Mouse (Mus musculus) liver, postnatal 0 days (tissue): ENCODE data around the gene Sdsl. TPM values are rescaled to one million over a fixed set of nuclear protein-coding genes. Genes with fewer than 3 reads are reported as not detected.

Source experiments
- ATAC-seq: fragments of 200-750 bp; cut with Nextera tagmentation; 2 replicates; pipeline ENCODE4 v1.8.0; 2017; ENCODE audit warnings: mild to moderate bottlenecking, moderate library complexity
- DNase-seq: peaks from one replicate; pipeline ENCODE4 v3.0.0-alpha.2; 2016
- H3K27ac ChIP-seq: fragments of 300-500 bp; sonication (generic); 2 replicates; pipeline ENCODE4 v1.5.1; 2014; ENCODE audit warnings: antibody characterized with exemption, moderate library complexity, mild to moderate bottlenecking, low read depth
- H3K27me3 ChIP-seq: fragments of 300-500 bp; sonication (generic); 2 replicates; pipeline ENCODE4 v1.6.1; 2014; ENCODE audit warnings: low read length, control low read depth, mixed read lengths; ENCODE audit not compliant: insufficient read depth
- H3K36me3 ChIP-seq: fragments of 300-500 bp; sonication (generic); replicated peaks from 2 replicates; pipeline ENCODE4 v1.6.1; 2014; ENCODE audit warnings: mild to moderate bottlenecking, control low read depth, low read length, moderate library complexity, mixed read lengths; ENCODE audit not compliant: insufficient read depth
- H3K4me1 ChIP-seq: fragments of 300-500 bp; sonication (generic); 2 replicates; pipeline ENCODE4 v1.6.1; 2014; ENCODE audit warnings: antibody characterized with exemption, mild to moderate bottlenecking, control low read depth; ENCODE audit not compliant: insufficient read depth
- H3K4me2 ChIP-seq: fragments of 300-500 bp; sonication (generic); 2 replicates; pipeline ENCODE4 v1.6.1; 2014; ENCODE audit warnings: low read depth, mild to moderate bottlenecking, low read length, moderate library complexity, mixed read lengths
- H3K4me3 ChIP-seq: fragments of 300-500 bp; sonication (generic); 2 replicates; pipeline ENCODE4 v1.5.1; 2014; ENCODE audit warnings: low read depth, low read length
- H3K9ac ChIP-seq: fragments of 300-500 bp; sonication (generic); replicated peaks from 2 replicates; pipeline ENCODE4 v1.6.1; 2014; ENCODE audit warnings: mild to moderate bottlenecking, moderate library complexity
- H3K9me3 ChIP-seq: fragments of 300-500 bp; sonication (generic); 2 replicates; pipeline ENCODE4 v1.6.1; 2016; ENCODE audit warnings: mild to moderate bottlenecking, control low read depth, low read length, mixed read lengths
- CTCF ChIP-seq: sonication (generic); IDR thresholded peaks from 2 replicates; pipeline ENCODE4 v1.5.1; 2016; ENCODE audit warnings: antibody characterized with exemption, low read depth
- EP300 ChIP-seq: IDR thresholded peaks from 2 replicates; pipeline ENCODE4 v1.6.1; 2016; ENCODE audit warnings: antibody characterized with exemption, low read depth, mild to moderate bottlenecking
- WGBS: fragments of 180-500 bp; shearing (Covaris S2); extraction: QIAGEN DNeasy Blood & Tissue Kit; methylation state at CpG from one replicate; pipeline ENCODE4 v1.1.7; 2014; ENCODE audit not compliant: insufficient replicate concordance; 5-methylcytosine and 5-hydroxymethylcytosine counted together
- polyA plus RNA-seq: library from polyadenylated mRNA; unstranded; fragments of >200 nt; fragmentation: Nextera tagmentation; extraction: Ambion mirVana; gene quantifications from 2 replicates; pipeline ENCODE4 v1.2.1, GENCODE M21; 2015

The Sdsl gene
- polyA plus RNA-seq, 1 experiment from 2014 or later: 21.0 TPM

- peaks cover 74% of the 10 kb centered on the region for H3K27me3 ChIP-seq
- H3K4me3 ChIP-seq: no peak overlapping the region
- DNase-seq (no peak), ATAC-seq (no peak)
- no peak overlapping the region for H3K4me2 ChIP-seq
- 2% methylated on average over 17 of the region's 20 CpGs for WGBS
- no peak overlapping the region for H3K27ac ChIP-seq
- H3K9ac ChIP-seq: no peak overlapping the region
- no peaks in the 10 kb centered on the region for H3K9me3 ChIP-seq
- TF ChIP-seq CTCF (no peak), EP300 (no peak)
- no peaks in the 10 kb centered on the region for H3K4me1 ChIP-seq
- H3K36me3 ChIP-seq: no peaks in the 10 kb centered on the region
Observed at GRCm38 (mm10) chr5:120425711-120426110, 46.9 kb downstream of the Sdsl start.

GRCm38 (mm10) chr5:120424657-120425056, 48.0 kb downstream of the Sdsl start:
- WGBS: 4% methylated on average over 11 of the region's 11 CpGs
- H3K9ac ChIP-seq: no peak overlapping the region
- H3K27me3 ChIP-seq: peaks cover 67% of the 10 kb centered on the region
- TF ChIP-seq EP300 (no peak), CTCF (no peak)
- H3K4me2 ChIP-seq: no peak overlapping the region
- no peaks in the 10 kb centered on the region for H3K36me3 ChIP-seq
- DNase-seq: no peak
- no peak overlapping the region for H3K4me3 ChIP-seq
- no peaks in the 10 kb centered on the region for H3K9me3 ChIP-seq
- no peak for ATAC-seq
- H3K27ac ChIP-seq: no peak overlapping the region
- no peaks in the 10 kb centered on the region for H3K4me1 ChIP-seq

DNA sequence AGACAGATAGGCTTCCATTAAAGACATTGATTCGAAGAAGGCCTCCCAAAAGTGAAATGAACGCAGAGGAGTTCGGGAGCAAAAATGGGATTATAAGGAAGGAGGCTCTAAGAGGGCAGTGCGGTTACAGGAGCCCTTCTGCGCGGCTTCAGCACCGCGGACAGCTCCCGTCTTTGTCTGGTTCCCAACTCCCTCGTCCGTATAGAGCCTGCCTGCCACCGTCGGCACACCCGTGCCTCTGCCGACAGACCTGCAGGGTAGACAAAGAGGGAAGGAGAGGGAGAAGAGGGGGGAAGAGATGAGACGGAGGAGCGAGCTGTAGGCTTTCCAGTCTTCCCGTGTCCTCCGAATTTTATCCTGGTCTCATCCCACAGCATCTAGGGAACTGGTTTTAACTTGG, 48.6 kb downstream of the Sdsl start:
- Histone ChIP-seq H3K9ac (no peak overlapping the region), H3K4me3 (no peak overlapping the region), H3K9me3 (no peaks in the 10 kb centered on the region), H3K27me3 (peaks cover 62% of the 10 kb centered on the region), H3K36me3 (no peaks in the 10 kb centered on the region), H3K27ac (no peak overlapping the region), H3K4me1 (no peaks in the 10 kb centered on the region), H3K4me2 (no peak overlapping the region)
- TF ChIP-seq CTCF: no peak
- no peak for TF ChIP-seq EP300
- ATAC-seq (no peak), DNase-seq (peak; percentile 79)
- 2% methylated on average over 19 of the region's 19 CpGs for WGBS

GRCm38 (mm10) chr5:120420106-120420505, 52.5 kb downstream of the Sdsl start:
- WGBS: 71% methylated on average over 8 of the region's 8 CpGs
- ATAC-seq (no peak), DNase-seq (no peak)
- Histone ChIP-seq H3K4me2 (no peak overlapping the region), H3K4me1 (no peaks in the 10 kb centered on the region), H3K9me3 (no peaks in the 10 kb centered on the region), H3K27ac (no peak overlapping the region), H3K27me3 (peaks cover 24% of the 10 kb centered on the region), H3K4me3 (no peak overlapping the region), H3K36me3 (no peaks in the 10 kb centered on the region), H3K9ac (no peak overlapping the region)
- TF ChIP-seq EP300: no peak
- no peak for TF ChIP-seq CTCF

DNA sequence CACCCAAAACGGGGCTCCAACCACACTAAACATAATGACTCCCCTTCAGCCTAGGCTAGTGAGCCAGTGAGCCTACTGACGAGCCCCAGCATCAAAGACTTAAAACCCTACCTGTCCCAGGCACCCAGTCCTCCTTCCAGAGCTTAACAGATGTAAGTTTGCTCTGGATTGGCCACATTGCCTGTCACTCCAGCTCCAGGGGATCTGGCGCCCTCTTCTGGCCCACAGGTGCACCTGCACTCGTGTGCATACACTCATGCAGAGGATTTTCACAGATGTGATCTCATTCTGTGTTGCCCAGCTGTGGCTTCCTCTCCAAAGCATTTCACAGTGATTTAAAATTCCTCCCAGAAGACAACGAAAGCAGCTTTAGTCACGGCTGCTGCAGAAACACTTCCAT, 59.2 kb downstream of the Sdsl start:
- Histone ChIP-seq H3K4me3 (no peak overlapping the region), H3K9me3 (peaks cover 5% of the 10 kb centered on the region), H3K27me3 (peaks cover 28% of the 10 kb centered on the region), H3K9ac (no peak overlapping the region), H3K4me1 (no peaks in the 10 kb centered on the region), H3K36me3 (no peaks in the 10 kb centered on the region), H3K4me2 (no peak overlapping the region), H3K27ac (no peak overlapping the region)
- TF ChIP-seq EP300 (no peak), CTCF (peak; percentile 39)
- no peak for DNase-seq
- WGBS: 72% methylated on average over 6 of the region's 6 CpGs
- no peak for ATAC-seq

DNA sequence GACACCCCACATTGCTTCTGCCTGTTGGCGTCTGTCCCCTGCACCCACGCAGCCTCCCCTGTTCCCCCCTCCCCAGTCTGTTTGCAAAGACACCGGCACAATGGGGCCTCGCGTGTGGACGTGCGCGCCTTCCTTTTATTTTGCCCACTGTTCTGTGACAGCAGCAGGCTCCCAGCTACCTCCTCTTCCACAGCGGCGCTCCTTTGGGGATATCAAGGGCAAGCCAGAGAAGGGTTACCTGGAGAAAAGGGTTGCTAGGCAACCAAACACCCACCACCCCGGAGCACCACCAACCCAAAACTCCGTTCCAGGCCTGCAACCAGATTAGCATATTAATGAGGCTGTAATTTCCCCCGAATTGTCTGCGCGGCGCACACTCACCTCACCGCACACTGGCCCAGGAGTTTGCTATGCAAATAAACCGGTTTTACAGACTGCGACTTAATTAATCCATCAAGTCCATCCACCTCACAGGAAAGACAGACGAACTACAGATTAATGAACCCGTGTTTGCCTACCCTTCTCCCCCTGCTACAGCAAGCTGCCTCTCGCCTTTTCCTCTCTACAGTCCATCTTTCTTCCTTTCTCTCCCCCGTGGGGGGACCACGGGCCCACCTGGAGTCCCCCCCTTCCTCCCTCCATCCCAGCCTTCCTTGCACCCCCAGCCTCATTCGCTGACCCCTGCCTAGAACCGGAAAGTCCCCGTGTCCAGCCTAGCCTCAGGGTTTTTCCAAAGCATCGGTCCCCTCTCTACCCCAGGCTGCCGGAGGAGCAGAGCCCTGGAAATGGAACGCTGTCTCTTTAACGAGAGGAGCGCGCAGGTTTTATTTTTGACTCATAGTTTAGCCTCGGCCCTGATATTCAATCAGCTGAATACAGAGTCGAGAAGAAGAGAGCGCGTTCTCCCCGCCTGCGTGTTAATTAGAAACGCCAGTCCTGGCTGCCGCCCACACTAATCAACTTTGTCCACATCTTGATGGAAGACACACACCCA, 62.9 kb downstream of the Sdsl start:
- Histone ChIP-seq H3K4me3 (no peak overlapping the region), H3K9ac (no peak overlapping the region), H3K4me1 (no peaks in the 10 kb centered on the region), H3K27me3 (peaks cover 28% of the 10 kb centered on the region), H3K4me2 (no peak overlapping the region), H3K36me3 (no peaks in the 10 kb centered on the region), H3K27ac (no peak overlapping the region), H3K9me3 (peaks cover 5% of the 10 kb centered on the region)
- ATAC-seq (no peak), DNase-seq (no peak)
- 3% methylated on average over 41 of the region's 41 CpGs for WGBS
- TF ChIP-seq CTCF (no peak), EP300 (no peak)
